Mouse (Mus musculus) heart, adult 2 months (tissue): ENCODE data around the gene Ttc28.

Source experiments
- CTCF ChIP-seq: fragments of 200-600 bp; IDR thresholded peaks from 2 replicates; pipeline ENCODE4 v1.8.1; 2022; ENCODE audit warnings: antibody characterized with exemption, mild to moderate bottlenecking, moderate library complexity
- EP300 ChIP-seq: fragments of 200-500 bp; IDR thresholded peaks from 2 replicates; pipeline ENCODE4 v1.6.1; 2011; ENCODE audit warnings: low read depth, low read length, control low read depth; ENCODE audit not compliant: insufficient read depth
- POLR2A ChIP-seq: fragments of 200-500 bp; IDR thresholded peaks from 2 replicates; pipeline ENCODE4 v1.6.1; 2011; ENCODE audit warnings: mild to moderate bottlenecking, low read depth, low read length, control low read depth; ENCODE audit not compliant: insufficient read depth

DNA sequence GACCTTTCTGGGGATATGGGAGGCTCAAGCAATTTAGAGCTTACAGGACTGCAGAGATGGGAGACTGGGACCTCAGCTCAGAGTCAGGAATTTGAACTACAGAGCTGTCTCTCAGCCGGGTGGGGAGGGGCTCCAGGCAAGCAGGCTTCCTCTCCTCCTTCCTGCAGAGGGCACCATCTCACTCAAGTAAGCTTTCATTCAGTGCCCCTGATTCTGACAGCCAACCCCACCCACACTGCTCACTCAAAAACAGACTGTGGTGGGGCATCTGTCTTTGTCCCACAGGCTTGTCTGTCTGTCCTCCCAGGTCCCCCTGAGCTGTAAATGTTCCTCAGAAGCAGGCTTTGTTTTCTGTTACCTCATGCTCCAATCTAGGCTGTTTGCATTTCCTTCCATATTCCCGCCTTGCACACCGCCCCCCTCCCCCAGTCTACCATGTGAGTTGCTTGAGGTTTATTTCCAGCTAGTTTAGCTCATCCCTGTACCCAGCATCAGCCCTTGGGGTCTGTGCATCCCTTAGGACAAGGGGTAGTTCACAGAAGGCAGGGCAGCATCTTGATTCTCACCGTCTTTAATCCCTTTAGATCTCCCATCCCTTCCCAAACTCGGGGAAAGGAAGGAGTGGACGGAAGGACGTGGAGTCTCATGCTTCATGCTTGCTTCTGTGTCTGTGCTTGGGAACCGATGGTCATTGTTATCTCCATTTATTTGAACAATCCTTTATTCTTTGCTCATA is 328.5 kb downstream of the Ttc28 start:
- TF ChIP-seq CTCF = peak; percentile 69
- no peak for TF ChIP-seq EP300
- no peak for TF ChIP-seq POLR2A
